Mouse (Mus musculus) stomach, postnatal 0 days (tissue): ENCODE results near the gene Arhgap24.

Experiments used
- CTCF ChIP-seq: IDR thresholded peaks from 2 replicates; pipeline ENCODE4 v1.5.1; 2016; ENCODE audit warnings: antibody characterized with exemption, low read depth, mild to moderate bottlenecking, moderate library complexity
- EP300 ChIP-seq: optimal IDR thresholded peaks from 2 replicates; pipeline ENCODE3; 2016; ENCODE audit warnings: antibody characterized with exemption

- TF ChIP-seq CTCF (no peak), EP300 (no peak)
Measured at GRCm38 (mm10) chr5:102859749-102860148, 378.6 kb downstream of the Arhgap24 start.
